Comparison of ENCODE assay signal across 8 mouse cellular contexts in the genomic region with DNA sequence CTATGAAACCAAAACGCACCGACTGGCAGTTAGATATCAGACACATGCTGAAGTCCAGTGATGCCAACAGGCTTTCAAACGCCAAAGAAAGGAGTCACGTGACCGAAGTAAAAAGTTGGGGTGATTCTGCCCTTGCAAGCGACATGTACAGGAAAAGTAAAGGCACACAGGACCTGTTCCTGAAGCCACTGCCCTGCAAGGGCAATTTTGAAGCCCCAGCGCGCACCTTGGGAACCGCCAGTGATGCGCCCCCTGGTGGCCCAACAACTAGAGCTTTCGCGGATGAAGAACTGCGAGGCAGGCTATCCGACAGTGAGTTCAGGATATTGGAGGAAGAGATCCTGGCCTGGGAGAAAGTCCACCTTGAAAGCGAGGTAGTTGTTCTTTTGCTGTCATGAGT. TPM values are rescaled to one million over a fixed set of nuclear protein-coding genes. Genes with fewer than 3 reads are reported as not detected.
DNase-seq lines count a peak whose midpoint lies in the region; ATAC-seq and TF ChIP-seq lines count a peak whose summit lies in the region.

No protein-coding gene starts in this region.

- no peak overlapping the region for H3K27ac ChIP-seq in forebrain, embryonic 10.5 days
- no peak overlapping the region for H3K27ac ChIP-seq in forebrain, embryonic 13.5 days
- no peak overlapping the region for H3K27ac ChIP-seq in layer of hippocampus, adult 2 months

- H3K27me3 ChIP-seq in forebrain, embryonic 10.5 days (ENCODE audit: poor library complexity, severe bottlenecking) = no peaks in the 10 kb centered on the region
- H3K27me3 ChIP-seq in forebrain, embryonic 13.5 days = no peaks in the 10 kb centered on the region

- no peaks in the 10 kb centered on the region for H3K4me1 ChIP-seq in forebrain, embryonic 10.5 days
- H3K4me1 ChIP-seq in forebrain, embryonic 13.5 days = no peaks in the 10 kb centered on the region

- no peaks in the 10 kb centered on the region for H3K9me3 ChIP-seq in forebrain, embryonic 10.5 days
- H3K9me3 ChIP-seq in forebrain, embryonic 13.5 days (replicated peaks) = no peaks in the 10 kb centered on the region

- no peaks in the 10 kb centered on the region for H3K36me3 ChIP-seq in forebrain, embryonic 10.5 days (replicated peaks)
- no peaks in the 10 kb centered on the region for H3K36me3 ChIP-seq in forebrain, embryonic 13.5 days (ENCODE audit: poor library complexity, severe bottlenecking)

- 23% methylated on average over 15 of the region's 15 CpGs for WGBS in forebrain, embryonic 10.5 days
- 23% methylated on average over 15 of the region's 15 CpGs for WGBS in forebrain, embryonic 13.5 days

- no peak overlapping the region for H3K4me2 ChIP-seq in forebrain, embryonic 13.5 days

- no peak for ATAC-seq in forebrain, embryonic 13.5 days
- ATAC-seq in granulocyte monocyte progenitor cell, adult 5-6 weeks (replicated peaks; ENCODE audit: poor library complexity, severe bottlenecking) = peak; percentile 55
- peak; percentile 88 for ATAC-seq in megakaryocyte progenitor cell, adult 5-6 weeks (replicated peaks; ENCODE audit: poor library complexity)

- peak; percentile 88 for TF ChIP-seq CTCF in layer of hippocampus, adult 2 months (conservative IDR thresholded peaks at IDR 0.05)

- no peak overlapping the region for H3K4me3 ChIP-seq in forebrain, embryonic 10.5 days
- H3K4me3 ChIP-seq in forebrain, embryonic 13.5 days = no peak overlapping the region
- H3K4me3 ChIP-seq in layer of hippocampus, adult 2 months = no peak overlapping the region

- no peak overlapping the region for H3K9ac ChIP-seq in forebrain, embryonic 13.5 days

- peak; percentile 79 for DNase-seq in forebrain, embryonic 10.5 days (ENCODE audit: extremely low spot score, low spot score)
- DNase-seq in T-cell, adult 2 months (ENCODE audit: low spot score) = peak; percentile 75
- DNase-seq in cerebellum, postnatal 25 days = peak; percentile 75 to 88
- peak; percentile 16 to 65 for DNase-seq in layer of hippocampus, adult 2 months (ENCODE audit: low spot score in 2 of 2)
- DNase-seq in spleen, postnatal 10 days (ENCODE audit: low spot score in 2 of 2) = peak; percentile 69 to 88

RNA-seq across cellular contexts. Expression of gene Ankrd36, which starts 59.5 kb away (rescaled TPM):
- polyA plus RNA-seq in forebrain, embryonic 10.5 days (2016; fragmentation: Nextera tagmentation; extraction: Ambion mirVana) = not detected in 2 replicates
- polyA plus RNA-seq in forebrain, embryonic 13.5 days (2015; fragmentation: Nextera tagmentation; extraction: Ambion mirVana) = not detected in 2 replicates
- total RNA-seq in granulocyte monocyte progenitor cell, adult 5-6 weeks (2014; fragmentation: Nextera tagmentation) = not detected in 2 replicates
- total RNA-seq in granulocyte monocyte progenitor cell, adult 5-6 weeks (2017) = not detected in 2 replicates
- not detected for total RNA-seq in layer of hippocampus, adult 2 months (2021)
- total RNA-seq in megakaryocyte progenitor cell, adult 5-6 weeks (2015) = not detected in 2 replicates
- 0.10 TPM in 1 of 2 replicates, not detected in the other for total RNA-seq in megakaryocyte progenitor cell, adult 5-6 weeks (2017)
